Mouse (Mus musculus) spleen, adult 2 months (tissue): ENCODE measurements around the gene Rps18.

Source experiments
- CTCF ChIP-seq: fragments of 200-500 bp; IDR thresholded peaks from 2 replicates; pipeline ENCODE4 v1.5.1; 2011; ENCODE audit warnings: mild to moderate bottlenecking, inconsistent platforms; ENCODE audit not compliant: insufficient read depth, insufficient read length, insufficient replicate concordance; ENCODE audit errors: extremely low read depth
- POLR2A ChIP-seq: fragments of 200-500 bp; IDR thresholded peaks from 2 replicates; pipeline ENCODE4 v1.6.1; 2011; ENCODE audit warnings: low read depth, low read length, inconsistent platforms

DNA sequence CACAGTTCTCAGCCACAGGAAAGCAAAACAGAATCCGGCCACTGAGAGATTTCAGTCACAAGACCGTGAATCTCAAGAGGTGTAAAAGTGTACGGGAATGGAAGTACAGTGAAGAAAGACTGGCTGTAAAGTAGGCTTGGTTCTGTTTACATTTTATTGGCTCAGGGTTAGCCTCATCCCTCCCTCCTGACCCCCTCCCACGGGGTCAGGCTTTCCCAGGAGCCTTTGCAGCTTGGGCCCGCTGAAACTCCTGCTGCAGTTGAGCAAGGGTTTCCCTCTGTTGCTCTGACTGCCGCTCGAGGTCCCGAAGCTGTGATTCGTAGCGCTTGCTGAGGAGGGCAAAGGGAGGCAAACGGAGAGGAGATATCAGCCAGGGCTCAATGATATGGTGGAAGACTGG, 17.0 kb downstream of the Rps18 start:
- TF ChIP-seq CTCF, result no peak
- no peak for TF ChIP-seq POLR2A
